Mouse (Mus musculus): Measurements from ENCODE around the gene Sod2.
"Not testable (repeated sequence)": the region's sequence is repeated elsewhere in the genome, so short reads cannot be mapped to it uniquely, and the experiment has no call there.

GRCm38 (mm10) chr17:13043846-13044673 lies 37.4 kb downstream of the Sod2 start:
- TF ChIP-seq CTCF (IDR thresholded peaks at IDR 0.05; ENCODE audit: extremely low read depth, insufficient read length, insufficient replicate concordance, low read depth, low read length), result peak; percentile 29; the same call in 1 of the 2 replicates
- not testable (repeated sequence) for TF ChIP-seq POLR2A (IDR thresholded peaks at IDR 0.05; ENCODE audit: low read depth, low read length)
